Mouse (Mus musculus): ENCODE data around the gene Fcgr1.
A peak's percentile ranks its signal among the peaks of the same experiment; 100 is the strongest.
"Not testable (repeated sequence)": the region's sequence is repeated elsewhere in the genome, so short reads cannot be mapped to it uniquely, and the experiment has no call there.

Fcgr1 gene

GRCm38 (mm10) chr3:96323806-96324205, 30.0 kb upstream of the Fcgr1 start:
- DNase-seq = not testable (repeated sequence)

- no peak for DNase-seq
Observed at GRCm38 (mm10) chr3:96322609-96323008, 28.8 kb upstream of the Fcgr1 start.

- no peak for DNase-seq
Observed at GRCm38 (mm10) chr3:96321891-96322290, 28.1 kb upstream of the Fcgr1 start.

GRCm38 (mm10) chr3:96320003-96320402, 26.2 kb upstream of the Fcgr1 start:
- DNase-seq = not testable (repeated sequence)

GRCm38 (mm10) chr3:96312341-96313098, 18.8 kb upstream of the Fcgr1 start:
- no peak for DNase-seq

GRCm38 (mm10) chr3:96309441-96309840, 15.7 kb upstream of the Fcgr1 start:
- no peak for DNase-seq

- no peak for DNase-seq
Observed at GRCm38 (mm10) chr3:96306506-96306905, 12.7 kb upstream of the Fcgr1 start.

- no peak for DNase-seq
Observed at GRCm38 (mm10) chr3:96302076-96302475, 8.3 kb upstream of the Fcgr1 start.

- no peak for DNase-seq
Observed at GRCm38 (mm10) chr3:96300706-96301529, 7.1 kb upstream of the Fcgr1 start.

- no peak for DNase-seq
Observed at GRCm38 (mm10) chr3:96299562-96299961, 5.8 kb upstream of the Fcgr1 start.

GRCm38 (mm10) chr3:96298360-96298759, 4.6 kb upstream of the Fcgr1 start:
- DNase-seq = no peak

GRCm38 (mm10) chr3:96293368-96293767, 401 bp downstream of the Fcgr1 start:
- DNase-seq = no peak

- no peak for DNase-seq
Observed at GRCm38 (mm10) chr3:96292641-96293040, 1.1 kb downstream of the Fcgr1 start.

GRCm38 (mm10) chr3:96290727-96291126, 3.0 kb downstream of the Fcgr1 start:
- not testable (repeated sequence) for DNase-seq

GRCm38 (mm10) chr3:96289201-96289600, 4.6 kb downstream of the Fcgr1 start:
- DNase-seq = no peak

- not testable (repeated sequence) for DNase-seq
Observed at GRCm38 (mm10) chr3:96287334-96287733, 6.4 kb downstream of the Fcgr1 start.

GRCm38 (mm10) chr3:96284457-96284856, 9.3 kb downstream of the Fcgr1 start:
- no peak for DNase-seq

- DNase-seq = peak; percentile 17
Observed at GRCm38 (mm10) chr3:96280660-96281059, 13.1 kb downstream of the Fcgr1 start.

- DNase-seq = peak; percentile 91
Observed at GRCm38 (mm10) chr3:96277800-96278624, 15.8 kb downstream of the Fcgr1 start.

- peak; percentile 63 for DNase-seq
Observed at GRCm38 (mm10) chr3:96277428-96277799, 16.4 kb downstream of the Fcgr1 start.

- peak; percentile 48 for DNase-seq
Observed at GRCm38 (mm10) chr3:96273591-96274465, 19.9 kb downstream of the Fcgr1 start.

Data from cerebellum, adult 9-10 months (tissue).